Mouse (Mus musculus) intestine, embryonic 14.5 days (tissue): ENCODE results near the gene Gm10944. TPM values are rescaled to one million over a fixed set of nuclear protein-coding genes. Genes with fewer than 3 reads are reported as not detected.

Experiments used
- ATAC-seq: fragments of 200-750 bp; cut with Nextera tagmentation; replicated peaks from 2 replicates; pipeline ENCODE4 v1.8.0; 2017; ENCODE audit warnings: low read depth, moderate number of reproducible peaks, moderate TSS enrichment, moderate library complexity; ENCODE audit not compliant: low FRiP score, low TSS enrichment
- DNase-seq: peaks from one replicate; pipeline ENCODE4 v3.0.0-alpha.2; 2018; ENCODE audit warnings: low spot score
- H3K27ac ChIP-seq: fragments of 300-500 bp; sonication (generic); 2 replicates; pipeline ENCODE4 v1.5.1; 2014; ENCODE audit warnings: low read depth, mild to moderate bottlenecking, control low read depth
- H3K27me3 ChIP-seq: fragments of 300-500 bp; sonication (generic); replicated peaks from 2 replicates; pipeline ENCODE4 v1.6.1; 2014; ENCODE audit warnings: low read length, control low read depth; ENCODE audit not compliant: control insufficient read depth, insufficient read depth
- H3K36me3 ChIP-seq: fragments of 300-500 bp; sonication (generic); 2 replicates; pipeline ENCODE4 v1.6.1; 2014; ENCODE audit warnings: low read length, control low read depth; ENCODE audit not compliant: control insufficient read depth, insufficient read depth
- H3K4me1 ChIP-seq: fragments of 300-500 bp; sonication (generic); replicated peaks from 2 replicates; pipeline ENCODE4 v1.6.1; 2014; ENCODE audit warnings: low read length, control low read depth, mixed read lengths; ENCODE audit not compliant: control insufficient read depth, insufficient read depth
- H3K4me2 ChIP-seq: fragments of 300-500 bp; sonication (generic); 2 replicates; pipeline ENCODE4 v1.6.1; 2014; ENCODE audit warnings: low read length
- H3K4me3 ChIP-seq: fragments of 300-500 bp; sonication (generic); 2 replicates; pipeline ENCODE4 v1.5.1; 2014; ENCODE audit warnings: low read depth, low read length, control low read depth, mixed read lengths
- H3K9ac ChIP-seq: fragments of 300-500 bp; sonication (generic); 2 replicates; pipeline ENCODE4 v1.6.1; 2014; ENCODE audit warnings: mild to moderate bottlenecking, low read length
- H3K9me3 ChIP-seq: fragments of 300-500 bp; sonication (generic); 2 replicates; pipeline ENCODE4 v1.6.1; 2016; ENCODE audit warnings: low read length, control low read depth; ENCODE audit not compliant: control insufficient read depth
- WGBS: fragments of 180-500 bp; shearing (Covaris S2); extraction: QIAGEN DNeasy Blood & Tissue Kit; methylation state at CpG from one replicate; pipeline ENCODE4 v1.1.7; 2014; 5-methylcytosine and 5-hydroxymethylcytosine counted together
- polyA plus RNA-seq: library from polyadenylated mRNA; unstranded; fragments of >200 nt; fragmentation: Nextera tagmentation; extraction: Ambion mirVana; gene quantifications from 2 replicates; pipeline ENCODE4 v1.2.1, GENCODE M21; 2014

Gm10944 gene
- polyA plus RNA-seq, result not detected in 2 replicates

GRCm38 (mm10) chr10:10681048-10681447 is at the start of gene Gm10944:
Gene Gm10944, plus strand, starts transcription at chr10:10681348.
- no peaks in the 10 kb centered on the region for H3K4me1 ChIP-seq
- no peak within 1 kb of the TSS for H3K27ac ChIP-seq
- no peak for ATAC-seq
- no peaks in the 10 kb centered on the region for H3K27me3 ChIP-seq
- no peak within 1 kb of the TSS for H3K4me3 ChIP-seq
- no peak within 1 kb of the TSS for H3K9ac ChIP-seq
- no peak within 1 kb of the TSS for H3K4me2 ChIP-seq
- WGBS, result 92% methylated on average over 1 of the region's 1 CpGs
- no peaks in the 10 kb centered on the region for H3K9me3 ChIP-seq
- no peak for DNase-seq
- H3K36me3 ChIP-seq, result no peaks in the 10 kb centered on the region

GRCm38 (mm10) chr10:10655991-10656390 is 25.2 kb upstream of the Gm10944 start:
- H3K4me2 ChIP-seq, result no peak overlapping the region
- no peak overlapping the region for H3K4me3 ChIP-seq
- H3K4me1 ChIP-seq, result no peaks in the 10 kb centered on the region
- ATAC-seq (no peak), DNase-seq (no peak)
- H3K36me3 ChIP-seq, result no peaks in the 10 kb centered on the region
- no peak overlapping the region for H3K27ac ChIP-seq
- no peaks in the 10 kb centered on the region for H3K9me3 ChIP-seq
- H3K9ac ChIP-seq, result no peak overlapping the region
- H3K27me3 ChIP-seq, result no peaks in the 10 kb centered on the region

- Histone ChIP-seq H3K4me3 (no peak overlapping the region), H3K9me3 (no peaks in the 10 kb centered on the region), H3K27me3 (no peaks in the 10 kb centered on the region), H3K36me3 (no peaks in the 10 kb centered on the region), H3K9ac (no peak overlapping the region), H3K27ac (no peak overlapping the region), H3K4me1 (no peaks in the 10 kb centered on the region), H3K4me2 (no peak overlapping the region)
- 86% methylated on average over 4 of the region's 4 CpGs for WGBS
- DNase-seq (no peak), ATAC-seq (no peak)
Observed at GRCm38 (mm10) chr10:10656621-10657020, 24.5 kb upstream of the Gm10944 start.

DNA sequence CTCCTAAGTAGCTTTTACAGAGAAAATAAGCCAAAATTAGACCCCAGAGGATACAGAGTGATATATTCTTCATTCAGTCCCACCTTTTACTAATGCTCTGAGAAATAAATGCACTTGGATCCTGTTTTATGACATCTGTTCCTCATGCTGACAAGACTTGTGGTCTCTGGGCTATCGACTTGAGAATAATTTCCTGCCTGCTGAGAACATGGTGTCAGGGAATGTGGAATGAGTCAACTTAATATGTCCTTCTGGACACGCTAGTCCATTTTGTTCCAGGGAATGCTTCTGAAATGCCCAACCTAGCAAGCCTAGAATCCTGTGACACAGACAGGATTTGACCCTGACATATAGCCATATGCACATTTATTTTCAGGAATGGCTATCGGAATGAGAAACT is 22.0 kb upstream of the Gm10944 start:
- Histone ChIP-seq H3K4me3 (no peak overlapping the region), H3K9ac (no peak overlapping the region), H3K9me3 (no peaks in the 10 kb centered on the region), H3K4me1 (no peaks in the 10 kb centered on the region), H3K27me3 (no peaks in the 10 kb centered on the region), H3K27ac (no peak overlapping the region), H3K4me2 (no peak overlapping the region), H3K36me3 (no peaks in the 10 kb centered on the region)
- ATAC-seq (no peak), DNase-seq (no peak)
- 84% methylated on average over 3 of the region's 3 CpGs for WGBS

- no peaks in the 10 kb centered on the region for H3K4me1 ChIP-seq
- H3K9ac ChIP-seq, result no peak overlapping the region
- H3K27me3 ChIP-seq, result no peaks in the 10 kb centered on the region
- H3K36me3 ChIP-seq, result no peaks in the 10 kb centered on the region
- no peak overlapping the region for H3K4me3 ChIP-seq
- ATAC-seq (no peak), DNase-seq (no peak)
- WGBS, result 72% methylated on average over 3 of the region's 3 CpGs
- H3K9me3 ChIP-seq, result no peaks in the 10 kb centered on the region
- H3K27ac ChIP-seq, result no peak overlapping the region
- H3K4me2 ChIP-seq, result no peak overlapping the region
Observed at GRCm38 (mm10) chr10:10659976-10660375, 21.2 kb upstream of the Gm10944 start.

GRCm38 (mm10) chr10:10688907-10689667 is 7.9 kb downstream of the Gm10944 start:
- H3K9ac ChIP-seq, result 0 out of 2 replicates have a peak overlapping the region, but pooled peaks have one; percentile 8

GRCm38 (mm10) chr10:10689668-10690223 is 8.6 kb downstream of the Gm10944 start:
- Histone ChIP-seq H3K4me1 (no peaks in the 10 kb centered on the region; the same call in 1 of the 2 replicates), H3K9me3 (no peaks in the 10 kb centered on the region), H3K27ac (no peak overlapping the region), H3K36me3 (no peaks in the 10 kb centered on the region), H3K9ac (0 out of 2 replicates have a peak overlapping the region, but pooled peaks have one; percentile 8), H3K4me3 (peak overlapping the region; percentile 32), H3K4me2 (peak overlapping the region; percentile 67), H3K27me3 (peaks cover 23% of the 10 kb centered on the region)
- DNase-seq (no peak), ATAC-seq (no peak)
- whole genome bisulfite sequencing, result 14% methylated on average over 11 of the region's 11 CpGs

More at GRCm38 (mm10) chr10:10688907-10689667, 7.9 kb downstream of the Gm10944 start:
- Histone ChIP-seq H3K27ac (no peak overlapping the region), H3K27me3 (peaks cover 23% of the 10 kb centered on the region), H3K4me2 (peak overlapping the region; percentile 67), H3K9me3 (no peaks in the 10 kb centered on the region), H3K4me1 (no peaks in the 10 kb centered on the region; the same call in 1 of the 2 replicates), H3K4me3 (peak overlapping the region; percentile 32), H3K36me3 (no peaks in the 10 kb centered on the region)
- 2% methylated on average over 35 of the region's 35 CpGs for WGBS
- DNase-seq (peak; percentile 60), ATAC-seq (peak; percentile 27; the same call in 1 of the 2 replicates)

DNA sequence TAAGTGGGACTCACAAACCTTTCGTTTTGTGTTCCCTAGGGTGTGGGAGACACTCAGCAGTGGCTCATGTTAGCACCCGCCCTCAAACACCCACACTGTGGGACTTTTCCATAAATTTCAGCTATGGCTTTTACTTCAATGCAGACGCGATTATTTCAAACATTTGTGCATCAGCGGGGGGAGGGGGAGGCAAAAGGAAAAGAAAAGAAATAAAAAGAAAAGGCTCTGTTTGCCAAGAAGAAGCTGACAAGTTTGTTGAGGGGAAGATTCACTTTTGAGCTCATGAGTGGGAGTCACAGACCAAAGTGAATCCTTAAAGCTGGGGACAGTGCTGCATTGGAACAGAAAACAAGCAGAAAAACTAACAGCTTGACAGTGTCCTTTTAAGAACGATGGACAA is 16.3 kb downstream of the Gm10944 start:
- no peak overlapping the region for H3K4me3 ChIP-seq
- H3K4me2 ChIP-seq, result no peak overlapping the region
- H3K9me3 ChIP-seq, result no peaks in the 10 kb centered on the region
- no peak for DNase-seq
- H3K27me3 ChIP-seq, result no peaks in the 10 kb centered on the region
- no peak overlapping the region for H3K27ac ChIP-seq
- no peak overlapping the region for H3K9ac ChIP-seq
- WGBS, result 73% methylated on average over 6 of the region's 6 CpGs
- H3K36me3 ChIP-seq, result no peaks in the 10 kb centered on the region
- no peak for ATAC-seq
- H3K4me1 ChIP-seq, result no peaks in the 10 kb centered on the region
